Mouse (Mus musculus) ovary, adult 18-20 months (tissue): ENCODE results near the gene Slc7a10.
"Not testable (repeated sequence)": the region's sequence is repeated elsewhere in the genome, so short reads cannot be mapped to it uniquely, and the experiment has no call there.

Experiments used
- DNase-seq: peaks from one replicate; pipeline ENCODE4 v3.0.0; 2022; ENCODE audit warnings: low spot score, mixed read lengths

Slc7a10 gene

DNA sequence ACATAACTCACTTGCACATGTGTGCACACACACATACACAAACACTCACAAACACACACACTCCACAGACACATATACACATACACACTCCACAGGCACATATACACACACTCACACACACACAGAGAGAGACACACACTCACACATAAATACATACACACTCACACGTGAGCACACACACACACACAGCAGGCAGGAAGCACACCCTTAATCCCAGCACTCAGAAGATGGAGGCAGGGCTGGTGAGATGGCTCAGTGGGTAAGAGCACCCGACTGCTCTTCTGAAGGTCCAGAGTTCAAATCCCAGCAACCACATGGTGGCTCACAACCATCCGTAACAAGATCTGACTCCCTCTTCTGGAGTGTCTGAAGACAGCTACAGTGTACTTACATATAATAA, 51.8 kb downstream of the Slc7a10 start:
- not testable (repeated sequence) for DNase-seq
